Mouse (Mus musculus) CD4-positive naive resting alpha-beta T cell, adult 57 days (primary cell): ENCODE data around the gene Creld1. TPM values are rescaled to one million over a fixed set of nuclear protein-coding genes. Genes with fewer than 3 reads are reported as not detected.

Experiments
- total RNA-seq: library from RNA; stranded (reverse); gene quantifications from one replicate; pipeline ENCODE4 v1.2.4, GENCODE M21; 2023

Gene Creld1
- total RNA-seq, result 10.8 TPM

DNA sequence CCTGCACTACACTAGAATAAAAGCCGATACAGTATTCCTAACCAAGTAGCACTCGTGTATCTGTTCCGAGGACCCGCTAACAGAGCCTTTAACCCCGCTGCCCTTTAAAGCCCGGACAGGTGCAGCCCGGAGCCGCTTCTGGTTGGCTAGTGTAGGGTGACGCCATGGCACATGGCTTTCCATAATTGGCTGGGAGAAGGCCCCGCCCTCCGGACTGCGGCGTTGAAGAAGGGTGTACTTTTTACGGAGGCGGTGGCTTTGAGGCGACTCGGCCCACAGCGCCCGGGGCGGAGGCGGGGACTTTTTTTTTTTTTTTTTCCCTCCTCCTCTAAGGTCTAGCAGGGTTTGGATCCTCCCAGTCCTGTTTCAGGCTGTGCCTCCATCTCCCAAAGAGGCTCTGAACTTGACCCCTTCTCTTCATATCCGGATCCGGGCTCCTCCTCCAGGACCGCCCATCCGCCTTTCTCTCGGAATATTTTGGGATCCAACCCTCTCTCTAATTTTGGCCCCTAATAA is at the start of gene Creld1:
Creld1 (plus strand) TSS at position 198 of the 516 bp plus-strand sequence.

DNA sequence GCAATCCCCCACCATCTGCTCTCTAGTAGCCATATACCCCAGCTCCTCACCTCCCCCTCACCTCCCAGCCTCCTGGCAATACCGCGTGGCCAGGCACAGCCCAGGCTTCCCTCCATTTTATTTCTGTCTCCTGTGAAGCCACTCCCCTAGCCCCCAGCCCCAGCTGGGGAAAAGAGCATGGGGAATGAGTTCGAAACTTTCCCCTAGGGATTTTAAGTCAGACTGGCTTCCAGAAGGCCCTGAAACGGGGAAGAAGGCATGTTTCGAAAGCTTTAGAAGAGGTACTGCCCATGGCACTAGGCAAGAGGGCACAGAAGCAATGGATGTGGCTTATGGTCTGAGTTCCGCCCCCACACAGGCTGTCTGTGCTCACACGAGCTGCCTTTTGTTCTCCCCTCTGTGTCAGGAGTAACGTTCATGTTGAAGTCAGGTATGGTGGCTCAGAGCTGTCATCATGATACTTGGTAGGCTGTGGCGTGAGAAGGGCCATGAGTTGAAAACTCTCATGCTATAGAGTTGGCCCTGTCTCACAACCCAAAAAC is 47.4 kb upstream of the Creld1 start, which contains the start of gene Cidec:
Cidec (minus strand) TSS at position 97 of the 542 bp plus-strand sequence.

DNA sequence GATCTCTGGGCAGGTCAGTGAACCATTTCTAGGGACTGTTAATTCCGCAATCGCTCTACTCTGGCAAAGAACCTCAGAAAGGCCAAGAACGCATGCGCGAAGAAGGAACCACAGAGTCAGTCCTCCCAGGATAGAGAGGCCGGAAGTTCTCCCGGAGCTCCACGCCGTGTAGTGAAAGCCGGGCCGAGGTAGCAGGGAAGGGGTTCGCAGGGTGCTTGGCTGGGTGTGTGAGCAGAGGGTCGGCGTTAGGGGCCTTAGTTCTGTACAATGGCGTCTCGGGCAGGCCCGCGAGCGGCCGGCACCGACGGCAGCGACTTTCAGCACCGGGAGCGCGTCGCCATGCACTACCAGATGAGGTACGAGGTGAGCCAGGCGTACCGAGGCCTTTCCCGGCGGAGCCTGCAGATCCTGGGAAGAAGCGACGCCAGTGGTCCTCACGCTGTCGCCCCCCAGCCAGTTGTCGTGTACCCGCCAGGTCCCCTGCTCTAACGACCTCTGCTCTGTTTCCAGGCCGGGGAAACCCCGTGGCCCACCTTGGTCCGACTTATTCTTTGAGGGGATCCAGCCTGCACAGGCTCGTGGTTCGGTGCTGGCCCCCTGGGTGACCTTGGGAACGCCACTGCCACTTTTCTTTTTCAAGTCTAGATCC is 40.5 kb upstream of the Creld1 start, which contains the start of gene Jagn1:
Jagn1 (plus strand) TSS at position 128 of the 649 bp plus-strand sequence.

DNA sequence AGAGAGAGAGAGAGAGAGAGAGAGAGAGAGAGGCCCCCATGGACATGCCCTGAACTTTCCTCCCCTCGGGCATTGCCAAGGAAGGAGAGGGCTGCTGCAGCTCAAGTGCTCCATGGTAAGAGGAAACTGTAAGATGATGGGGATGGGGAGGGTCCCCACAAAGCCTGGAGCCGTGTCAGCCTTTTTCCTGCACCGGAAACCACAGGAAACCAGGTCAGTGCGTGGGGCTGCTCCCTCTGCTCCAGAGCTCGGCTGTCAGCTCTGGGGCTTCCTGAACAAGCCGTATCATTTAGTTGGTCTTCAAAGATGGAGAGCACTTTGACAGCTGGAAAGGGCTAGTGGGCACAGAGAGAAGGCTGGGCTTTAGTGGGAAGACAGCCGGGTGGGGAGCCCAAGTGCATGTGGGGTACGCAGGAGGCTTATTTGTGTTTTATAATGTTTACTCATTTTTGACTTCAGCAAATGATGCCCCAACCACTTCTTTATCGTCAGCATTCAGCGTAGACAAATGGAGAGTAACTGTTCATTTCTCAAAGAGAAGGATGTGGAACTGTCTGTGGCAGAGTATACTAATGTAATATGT is 25.1 kb upstream of the Creld1 start, which contains the start of gene Il17re:
Il17re (plus strand) TSS at position 533 of the 583 bp plus-strand sequence.

DNA sequence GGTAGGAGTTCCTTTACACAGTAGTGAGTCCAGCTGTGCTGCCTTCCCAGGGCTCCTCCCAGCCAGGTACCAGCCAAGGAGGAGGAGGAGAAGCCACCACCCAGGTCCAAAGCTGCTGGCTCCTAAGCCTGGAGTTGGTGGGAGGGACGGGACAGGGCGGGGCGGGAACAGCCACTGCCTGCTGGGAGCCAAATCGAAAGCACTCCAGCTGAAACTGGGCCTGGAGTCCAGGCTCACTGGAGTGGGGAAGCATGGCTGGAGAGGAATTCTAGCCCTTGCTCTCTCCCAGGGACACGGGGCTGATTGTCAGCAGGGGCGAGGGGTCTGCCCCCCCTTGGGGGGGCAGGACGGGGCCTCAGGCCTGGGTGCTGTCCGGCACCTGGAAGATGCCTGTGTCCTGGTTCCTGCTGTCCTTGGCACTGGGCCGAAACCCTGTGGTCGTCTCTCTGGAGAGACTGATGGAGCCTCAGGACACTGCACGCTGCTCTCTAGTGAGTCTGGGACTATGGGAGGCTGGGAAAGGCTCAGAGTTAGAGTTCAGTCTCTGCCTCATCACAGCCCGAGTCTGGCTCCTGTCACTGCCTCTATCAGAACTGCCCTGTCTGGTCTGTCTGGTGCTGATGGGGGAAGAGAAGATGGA is 11.7 kb upstream of the Creld1 start, which contains the start of gene Il17rc:
Il17rc (plus strand) TSS at position 131 of the 640 bp plus-strand sequence.

DNA sequence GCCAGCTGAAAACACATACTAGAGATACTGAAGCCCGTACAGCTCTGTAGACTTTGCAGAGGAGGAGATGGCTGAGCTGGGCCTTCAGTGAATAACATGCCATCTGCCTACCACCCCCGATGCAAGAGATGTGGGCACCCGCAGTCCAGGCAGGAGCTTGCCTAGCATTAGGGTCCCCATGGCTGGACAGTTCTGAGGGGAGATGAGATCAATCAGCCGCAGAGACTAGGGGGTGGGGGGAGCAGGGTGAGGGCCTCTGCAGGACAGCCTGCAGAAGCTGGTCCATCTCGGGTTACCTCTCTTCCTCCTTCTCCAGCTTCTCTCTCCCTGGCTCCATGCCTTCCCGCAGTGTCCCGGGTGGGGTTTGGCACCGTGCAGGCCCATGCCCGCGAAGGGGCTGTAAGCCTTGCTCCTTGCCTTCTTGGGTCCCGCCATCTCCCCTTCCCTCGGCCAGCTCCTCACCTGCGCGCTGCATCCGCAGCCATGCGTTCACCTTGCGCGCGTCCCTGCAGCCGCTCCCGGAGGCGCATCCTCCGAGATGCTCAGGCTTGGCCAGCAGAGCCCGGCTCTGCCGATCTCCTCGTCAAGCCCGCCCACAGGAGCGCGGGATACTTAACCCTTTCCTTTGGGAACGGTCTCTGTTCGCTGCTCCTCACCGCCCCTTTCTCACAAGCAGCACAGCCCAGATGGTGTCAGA is 18.4 kb downstream of the Creld1 start, which contains the start of gene Prrt3:
Prrt3 (minus strand) TSS at position 544 of the 697 bp plus-strand sequence.

DNA sequence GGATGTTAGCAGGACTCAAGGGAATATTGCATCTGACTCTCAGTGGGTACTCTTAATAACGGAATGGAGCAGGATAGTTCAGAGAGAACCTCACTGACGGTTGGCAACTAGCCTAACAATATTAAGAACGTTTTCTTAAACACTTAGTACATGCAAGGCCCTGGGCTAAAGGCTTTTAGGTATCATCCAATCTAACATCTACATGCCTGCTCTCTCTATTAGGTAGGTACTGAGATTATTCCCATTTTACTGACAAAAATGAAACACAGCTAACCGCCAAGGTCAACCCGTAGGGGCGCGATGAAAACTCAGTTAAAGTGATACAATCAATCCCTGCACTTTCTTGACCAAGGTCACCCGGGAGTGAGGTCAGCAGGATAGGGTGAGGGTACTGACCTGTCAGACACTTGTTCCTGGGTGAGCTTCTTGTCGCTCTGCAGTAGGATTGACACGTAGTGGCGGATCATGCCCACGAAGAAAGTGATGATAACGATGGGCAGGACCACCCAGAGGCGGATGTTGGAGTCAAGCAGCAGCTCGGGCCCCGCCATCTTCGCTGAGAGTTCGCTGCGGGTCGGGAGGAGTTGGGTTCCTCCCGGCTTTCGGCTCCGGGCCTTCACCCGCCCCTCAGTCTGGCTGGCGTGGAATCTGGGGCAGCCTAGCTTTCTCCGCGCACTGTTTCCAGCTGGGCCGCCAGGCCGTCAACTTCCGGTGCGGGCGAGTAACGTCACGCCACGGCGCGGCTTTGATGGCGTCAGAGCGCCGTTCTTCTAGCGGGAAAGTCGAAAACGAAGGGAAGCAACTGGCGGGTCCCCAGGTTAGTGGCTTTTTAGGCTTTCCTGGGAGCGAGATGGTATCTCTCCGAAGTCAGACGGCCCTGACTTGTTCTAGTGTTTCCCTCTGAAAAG is 48.1 kb downstream of the Creld1 start, which contains the start of the genes Emc3 and Fancd2:
Emc3 (minus strand) TSS at position 721 of the 908 bp plus-strand sequence.
Fancd2 (plus strand) TSS at position 751 of the 908 bp plus-strand sequence.

Other genes with a start within 250 kb of the Creld1 start
- gene Mtmr14, start 245.5 kb upstream of the Creld1 start, total RNA-seq, result 34.8 TPM
- gene Cpne9, start 201.0 kb upstream of the Creld1 start, total RNA-seq, result 2.9 TPM
- 75.3 TPM for gene Brpf1, start 176.2 kb upstream of the Creld1 start, total RNA-seq
- 9.0 TPM for gene Ogg1, start 156.3 kb upstream of the Creld1 start, total RNA-seq
- gene Camk1, start 139.3 kb upstream of the Creld1 start, total RNA-seq, result 0.47 TPM
- gene Tada3, start 105.4 kb upstream of the Creld1 start, total RNA-seq, result 29.1 TPM
- 232 TPM for gene Arpc4, start 105.2 kb upstream of the Creld1 start, total RNA-seq
- 58.3 TPM for gene Ttll3, start 94.0 kb upstream of the Creld1 start, total RNA-seq
- gene Rpusd3, start 64.0 kb upstream of the Creld1 start, total RNA-seq, result 10.6 TPM
- gene Cidec, start 47.5 kb upstream of the Creld1 start, total RNA-seq, result not detected
- 18.3 TPM for gene Jagn1, start 40.7 kb upstream of the Creld1 start, total RNA-seq
- gene Il17re, start 24.8 kb upstream of the Creld1 start, total RNA-seq, result 0.71 TPM
- gene Il17rc, start 11.9 kb upstream of the Creld1 start, total RNA-seq, result 0.35 TPM
- 0.35 TPM for gene Prrt3, start 18.6 kb downstream of the Creld1 start, total RNA-seq
- 65.7 TPM for gene Emc3, start 48.4 kb downstream of the Creld1 start, total RNA-seq
- gene Fancd2, start 48.4 kb downstream of the Creld1 start, total RNA-seq, result 0.80 TPM
- not detected for gene Fancd2os, start 117.4 kb downstream of the Creld1 start, total RNA-seq
- 91.9 TPM for gene Brk1, start 121.5 kb downstream of the Creld1 start, total RNA-seq
- 19.3 TPM for gene Vhl, start 140.7 kb downstream of the Creld1 start, total RNA-seq
- 57.6 TPM for gene Irak2, start 155.2 kb downstream of the Creld1 start, total RNA-seq
- 244 TPM for gene Tatdn2, start 213.8 kb downstream of the Creld1 start, total RNA-seq
- 1.2 TPM for gene Ghrl, start 236.6 kb downstream of the Creld1 start, total RNA-seq